Mouse (Mus musculus) left cerebral cortex, postnatal 25 days (tissue): ENCODE measurements around the gene Smg8. TPM values are rescaled to one million over a fixed set of nuclear protein-coding genes. Genes with fewer than 3 reads are reported as not detected.
"Not testable (repeated sequence)": the region's sequence is repeated elsewhere in the genome, so short reads cannot be mapped to it uniquely, and the experiment has no call there.

ENCODE experiments used
- DNase-seq, 2 experiments: peaks; one replicate each; pipeline ENCODE4 v3.0.0; 2022; ENCODE audit warnings: low spot score in 2 of 2, mixed read lengths in 1 of 2
- intact Hi-C: fragments of 180-260 bp; cut with DNase I; formaldehyde crosslinking; loops from one replicate; pipeline ENCODE4 v1.15.1; 2025
- microRNA-seq, 2 experiments: library from miRNA; unstranded; fragments of <30 nt; microRNA quantifications; one replicate each; pipeline ENCODE4 v1.2.0; 2022
- total RNA-seq, 2 experiments: library from RNA; stranded (reverse); gene quantifications; 2 replicates each; pipeline ENCODE4 v1.2.3; 2021

The Smg8 gene
- total RNA-seq, 2 experiments from 2014 or later, result 16.6 to 16.9 TPM

DNA sequence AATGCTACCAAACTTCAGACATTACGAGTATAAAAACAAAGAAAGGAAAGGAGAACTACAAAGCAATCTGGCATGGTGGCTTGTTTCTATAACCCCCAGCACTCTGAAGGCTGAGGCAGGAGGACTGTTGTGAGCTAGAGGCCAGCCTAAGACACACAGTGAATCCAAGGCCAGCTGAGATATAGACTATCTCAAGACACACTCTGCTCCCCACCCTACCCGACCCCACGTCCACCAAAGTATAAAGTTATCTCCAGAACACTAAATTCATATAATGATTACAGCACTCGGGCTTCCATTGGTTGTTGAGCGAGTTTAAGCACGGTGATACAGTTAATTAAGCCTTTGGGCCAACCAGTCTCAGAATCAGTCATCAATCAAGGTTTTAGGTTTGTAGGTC lies 30.3 kb downstream of the Smg8 start:
- DNase-seq, result no peak
- intact Hi-C loops, result no loop called here

DNA sequence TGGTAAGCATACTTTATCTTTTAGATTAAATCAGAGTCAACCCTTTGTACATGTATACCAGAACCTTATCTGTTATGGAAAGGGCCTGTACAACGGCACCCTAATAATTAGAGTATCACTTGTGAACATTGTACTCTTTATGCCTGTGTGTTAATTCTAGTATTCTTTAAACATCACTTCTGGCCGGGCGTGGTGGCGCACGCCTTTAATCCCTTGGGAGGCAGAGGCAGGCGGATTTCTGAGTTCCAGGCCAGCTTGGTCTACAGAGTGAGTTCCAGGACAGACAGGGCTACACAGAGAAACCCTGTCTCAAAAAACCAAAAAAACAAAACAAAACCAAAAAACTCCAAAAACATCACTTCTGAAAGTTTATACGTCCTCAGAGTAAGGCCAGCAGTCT lies 37.7 kb downstream of the Smg8 start:
- intact Hi-C loops, DNase-seq: not testable (repeated sequence)

DNA sequence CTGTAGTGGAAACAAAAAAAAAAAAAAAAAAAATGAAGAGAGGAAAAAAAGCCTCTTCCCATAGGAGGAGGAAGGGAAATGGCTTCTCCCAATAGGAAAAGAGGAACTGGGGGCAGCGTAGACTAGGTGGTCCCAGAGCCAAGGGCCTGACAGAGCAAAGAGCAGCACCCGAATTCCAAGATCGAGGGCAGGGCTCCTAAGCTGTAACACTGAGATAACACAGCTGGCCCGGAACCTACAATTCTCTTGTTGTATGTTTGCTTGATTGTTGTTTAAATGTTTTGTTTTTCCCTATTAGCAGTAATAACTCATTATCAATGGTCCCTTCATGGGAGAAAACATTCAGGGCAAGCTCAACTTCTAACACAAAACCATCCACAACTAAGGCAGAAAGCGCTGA lies 39.6 kb downstream of the Smg8 start:
- DNase-seq, result no peak
- intact Hi-C loops, result no loop called here

DNA sequence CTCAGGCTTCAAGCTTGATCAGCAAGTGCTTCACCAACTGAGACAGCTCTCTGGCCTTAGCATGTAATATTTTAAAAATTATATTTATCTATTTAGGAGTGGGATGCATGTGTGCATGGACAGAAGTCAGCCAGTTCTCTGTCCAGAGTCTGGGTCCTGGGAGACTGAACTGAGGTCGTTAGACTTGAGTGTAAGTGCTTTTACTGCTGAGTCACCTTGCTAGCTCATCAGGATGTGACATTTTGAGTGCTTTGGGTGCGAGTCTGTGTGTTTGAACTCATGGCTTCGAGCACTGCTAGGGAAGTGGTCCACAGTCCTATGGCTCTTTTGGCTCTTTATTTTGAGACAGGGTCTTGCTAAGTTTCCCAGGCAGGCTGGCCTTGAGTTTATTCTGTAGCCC lies 43.5 kb downstream of the Smg8 start:
- intact Hi-C loops, result no loop called here
- DNase-seq, result no peak

DNA sequence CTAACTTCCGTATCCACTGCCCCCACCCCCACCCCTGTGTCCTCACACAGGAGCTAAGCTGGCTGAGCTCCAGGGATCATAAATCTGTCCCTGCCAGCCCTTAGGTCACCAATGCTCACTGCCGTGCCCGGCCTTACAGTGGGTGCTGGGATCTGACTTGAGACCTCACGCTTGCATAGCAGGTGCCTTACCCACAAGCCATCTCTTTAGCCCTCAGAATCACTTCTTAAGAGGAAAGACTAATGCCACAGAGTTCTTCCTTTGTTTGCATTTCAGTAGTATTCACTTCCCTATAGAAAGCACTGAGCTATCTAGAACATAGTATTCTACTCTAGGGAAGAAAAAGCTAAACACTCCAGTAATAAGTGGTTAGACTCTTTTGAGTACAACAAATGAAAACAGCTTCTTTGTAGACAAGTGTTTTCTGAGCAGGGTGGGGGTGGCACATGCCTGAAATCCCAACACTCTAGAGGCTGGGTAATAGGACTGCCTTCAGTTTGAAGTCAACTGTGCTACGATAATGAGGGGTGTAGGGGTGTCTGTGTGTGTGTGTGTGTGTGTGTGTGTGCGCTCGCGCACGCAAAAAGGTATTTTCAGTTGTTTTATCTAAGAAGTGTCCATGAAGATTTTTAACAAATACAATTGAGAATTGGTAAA lies 47.1 kb downstream of the Smg8 start:
- intact Hi-C loops, result no loop called here
- DNase-seq, result no peak

DNA sequence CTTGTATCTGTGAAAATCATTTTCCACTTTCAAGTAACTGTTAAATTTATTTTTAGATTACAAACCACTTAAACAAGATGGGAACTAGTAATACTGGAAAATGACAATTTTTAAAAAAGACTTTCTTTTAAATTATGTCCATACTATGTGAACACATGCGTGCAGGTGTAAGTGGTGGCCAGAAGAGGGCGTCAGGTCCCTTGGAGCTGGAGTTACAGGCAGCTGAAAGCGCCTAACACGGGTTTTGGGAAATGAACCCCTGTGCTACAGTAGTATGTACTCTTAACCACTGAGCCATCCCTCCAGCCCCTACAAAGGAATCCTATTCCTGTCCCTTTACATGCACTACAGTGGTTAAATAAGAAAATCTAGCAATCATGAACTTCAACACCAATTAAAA lies 50.4 kb downstream of the Smg8 start:
- DNase-seq, result no peak

DNA sequence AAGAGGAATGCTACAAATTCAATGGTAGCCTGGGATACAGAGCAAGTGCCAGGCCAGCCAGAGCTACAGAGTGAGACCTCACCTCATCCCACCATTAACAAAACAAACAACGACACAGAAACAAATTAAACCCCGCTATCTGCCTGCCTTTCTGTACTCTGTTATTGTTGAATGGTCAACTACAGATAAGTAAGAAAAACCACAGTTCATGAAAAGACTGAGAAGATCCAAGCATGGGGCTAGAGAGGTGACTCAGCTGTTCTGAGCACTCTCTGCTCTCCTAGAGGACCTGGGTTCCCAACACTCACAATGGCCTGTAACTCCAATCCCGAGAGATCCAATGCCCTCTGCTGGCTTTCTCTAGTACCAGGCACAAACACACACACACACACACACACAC lies 58.4 kb downstream of the Smg8 start:
- DNase-seq, result no peak
- intact Hi-C loops, result no loop called here

More for the DNA sequence above, 50.4 kb downstream of the Smg8 start:
- intact Hi-C loops, result no loop called here

Small RNA genes lying within 50 kb of the gene (microRNA-seq; reads per million reads assigned to microRNA genes)
- 122 to 781 reads per million in 2 experiments for gene Mir301

Other genes with a start within 250 kb of the Smg8 start
- 10 to 100 TPM; 49.8 to 61.2 TPM for gene Ypel2, start 93.1 kb downstream of the Smg8 start, total RNA-seq
- gene Gdpd1, start 12.7 kb downstream of the Smg8 start, total RNA-seq, result 10 to 100 TPM; 41.3 to 46.1 TPM
- gene Prr11, start 21.9 kb upstream of the Smg8 start, total RNA-seq, result under 1 TPM; 0.32 to 0.34 TPM
- 10 to 100 TPM; 11.2 to 12.3 TPM for gene Ska2, start 22.5 kb upstream of the Smg8 start, total RNA-seq
- 100 to 1,000 TPM; 233 to 239 TPM for gene Trim37, start 40.3 kb upstream of the Smg8 start, total RNA-seq